Mouse (Mus musculus): ENCODE results near the gene Txn2.
A peak's percentile ranks its signal among the peaks of the same experiment; 100 is the strongest.

The Txn2 gene

GRCm38 (mm10) chr15:77933770-77934169 lies 5.0 kb upstream of the Txn2 start:
- peak; percentile 98 for DNase-seq (ENCODE audit: low spot score)

- no peak for DNase-seq (ENCODE audit: low spot score)
Measured at GRCm38 (mm10) chr15:77933222-77933621, 4.4 kb upstream of the Txn2 start.

GRCm38 (mm10) chr15:77931689-77932016 lies 2.8 kb upstream of the Txn2 start:
- no peak for DNase-seq (ENCODE audit: low spot score)

- no peak for DNase-seq (ENCODE audit: low spot score)
Measured at GRCm38 (mm10) chr15:77930986-77931688, 2.3 kb upstream of the Txn2 start.

- no peak for DNase-seq (ENCODE audit: low spot score)
Measured at GRCm38 (mm10) chr15:77929804-77930203, 998 bp upstream of the Txn2 start.

GRCm38 (mm10) chr15:77928091-77928490 lies 715 bp downstream of the Txn2 start:
- no peak for DNase-seq (ENCODE audit: low spot score)

GRCm38 (mm10) chr15:77926921-77927320 lies 1.9 kb downstream of the Txn2 start:
- DNase-seq (ENCODE audit: low spot score): no peak

- no peak for DNase-seq (ENCODE audit: low spot score)
Measured at GRCm38 (mm10) chr15:77925195-77925594, 3.6 kb downstream of the Txn2 start.

GRCm38 (mm10) chr15:77923267-77924035 lies 5.4 kb downstream of the Txn2 start:
- peak; percentile 16 for DNase-seq (ENCODE audit: low spot score)

- no peak for DNase-seq (ENCODE audit: low spot score)
Measured at GRCm38 (mm10) chr15:77922710-77923109, 6.1 kb downstream of the Txn2 start.

GRCm38 (mm10) chr15:77921636-77922035 lies 7.2 kb downstream of the Txn2 start:
- no peak for DNase-seq (ENCODE audit: low spot score)

- peak; percentile 46 for DNase-seq (ENCODE audit: low spot score)
Measured at GRCm38 (mm10) chr15:77920511-77921462, 8.0 kb downstream of the Txn2 start.

GRCm38 (mm10) chr15:77919441-77919840 lies 9.4 kb downstream of the Txn2 start:
- no peak for DNase-seq (ENCODE audit: low spot score)

- DNase-seq (ENCODE audit: low spot score): peak; percentile 94
Measured at GRCm38 (mm10) chr15:77916851-77917544, 11.8 kb downstream of the Txn2 start.

GRCm38 (mm10) chr15:77915287-77915686 lies 13.5 kb downstream of the Txn2 start:
- DNase-seq (ENCODE audit: low spot score): no peak

- no peak for DNase-seq (ENCODE audit: low spot score)
Measured at GRCm38 (mm10) chr15:77914507-77914906, 14.3 kb downstream of the Txn2 start.

- no peak for DNase-seq (ENCODE audit: low spot score)
Measured at GRCm38 (mm10) chr15:77913054-77913453, 15.8 kb downstream of the Txn2 start.

GRCm38 (mm10) chr15:77912585-77912984 lies 16.2 kb downstream of the Txn2 start:
- DNase-seq (ENCODE audit: low spot score): no peak

GRCm38 (mm10) chr15:77912048-77912447 lies 16.8 kb downstream of the Txn2 start:
- no peak for DNase-seq (ENCODE audit: low spot score)

- no peak for DNase-seq (ENCODE audit: low spot score)
Measured at GRCm38 (mm10) chr15:77911065-77911464, 17.7 kb downstream of the Txn2 start.

GRCm38 (mm10) chr15:77907646-77908518 lies 20.9 kb downstream of the Txn2 start:
- no peak for DNase-seq (ENCODE audit: low spot score)

All from retina, embryonic 14.5 days (tissue).